Mouse (Mus musculus) left cerebral cortex, adult 9 months (tissue): ENCODE results near the gene Tufm.

Source experiments
- DNase-seq, 2 experiments: peaks; one replicate each; pipeline ENCODE4 v3.0.0; 2022; ENCODE audit warnings: low spot score in 2 of 2

Tufm gene

DNA sequence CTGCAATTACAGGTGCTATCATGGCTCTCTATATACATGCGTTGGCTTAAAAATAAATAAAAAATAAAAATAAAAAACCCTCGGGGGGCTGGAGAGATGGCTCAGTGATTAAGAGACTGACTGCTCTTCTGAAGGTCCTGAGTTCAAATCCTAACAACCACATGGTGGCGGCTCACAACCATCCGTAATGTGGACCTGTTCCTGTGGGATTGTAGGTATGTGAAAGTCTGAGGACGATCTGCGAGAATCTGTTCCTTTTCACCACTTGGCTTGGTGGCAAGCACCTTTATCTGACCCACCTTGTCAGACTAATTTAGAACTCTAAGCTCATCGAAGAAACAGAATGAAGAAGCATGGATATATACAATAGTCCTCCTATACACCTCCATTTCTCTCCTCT is 12.3 kb downstream of the Tufm start:
- no peak for DNase-seq

- DNase-seq, result no peak
These were observed 14.5 kb downstream of the Tufm start for GRCm38 (mm10) chr7:126501684-126502022.

GRCm38 (mm10) chr7:126502023-126502741 is 15.0 kb downstream of the Tufm start:
- peak; percentile 86 to 93 for DNase-seq

DNA sequence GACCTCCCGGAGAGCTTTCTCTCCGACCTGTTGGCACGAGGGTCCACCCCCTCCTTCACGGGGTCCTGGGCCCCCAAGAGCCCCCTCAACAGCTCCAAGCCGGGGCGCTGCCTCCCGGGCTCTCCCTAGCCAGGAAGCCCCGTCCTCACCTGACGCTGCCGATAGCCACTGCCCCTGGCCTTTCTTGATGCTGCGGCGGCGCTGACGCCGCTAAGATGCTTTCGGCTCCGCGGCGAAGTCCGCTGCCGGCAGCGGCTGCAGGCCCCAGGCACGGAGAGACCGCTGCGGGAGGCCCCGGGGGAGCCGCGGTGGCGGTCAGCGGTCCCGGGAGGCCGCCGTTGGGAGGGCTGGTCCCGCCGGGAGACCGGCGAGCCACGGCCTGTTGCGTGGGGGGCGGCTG is 15.6 kb downstream of the Tufm start:
- DNase-seq, result no peak

- peak; percentile 96 to 99 for DNase-seq
These were observed 16.2 kb downstream of the Tufm start, which contains the start of gene Atxn2l for GRCm38 (mm10) chr7:126503273-126503878. TSS of gene Atxn2l (minus strand) at chr7:126503437.

- DNase-seq, result no peak
These were observed 17.8 kb downstream of the Tufm start for GRCm38 (mm10) chr7:126504913-126505312.

GRCm38 (mm10) chr7:126507126-126507778 is 20.1 kb downstream of the Tufm start:
- DNase-seq, result no peak

- DNase-seq, result no peak
These were observed 24.1 kb downstream of the Tufm start for GRCm38 (mm10) chr7:126511287-126511686.

GRCm38 (mm10) chr7:126518261-126518941 is 31.2 kb downstream of the Tufm start:
- DNase-seq, result no peak

DNA sequence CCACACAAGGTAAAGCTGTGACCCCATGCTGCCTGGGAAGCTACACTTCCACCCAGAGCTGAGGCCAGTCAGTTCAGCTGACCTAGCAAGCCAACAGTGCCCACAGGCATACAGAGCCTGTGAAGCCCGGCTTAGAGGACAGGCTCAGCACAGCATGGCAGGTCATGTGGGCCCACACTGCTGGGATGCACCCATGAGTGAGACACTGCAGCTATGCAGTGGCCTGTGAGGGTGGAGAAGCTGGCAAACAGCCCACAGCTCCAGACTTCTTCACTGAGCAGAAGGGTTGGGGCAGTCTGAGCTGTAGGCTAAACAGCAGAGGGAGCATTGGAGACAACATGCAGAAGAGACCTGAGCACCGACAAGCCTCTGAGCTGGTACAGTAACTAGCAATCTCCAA is 32.4 kb downstream of the Tufm start:
- no peak for DNase-seq

- no peak for DNase-seq
These were observed 36.2 kb downstream of the Tufm start for GRCm38 (mm10) chr7:126523316-126523715.

GRCm38 (mm10) chr7:126528166-126528577 is 41.0 kb downstream of the Tufm start:
- DNase-seq, result peak in 1 of 2 experiments; percentile 46

- no peak for DNase-seq
These were observed 46.3 kb downstream of the Tufm start for GRCm38 (mm10) chr7:126533434-126533833.

DNA sequence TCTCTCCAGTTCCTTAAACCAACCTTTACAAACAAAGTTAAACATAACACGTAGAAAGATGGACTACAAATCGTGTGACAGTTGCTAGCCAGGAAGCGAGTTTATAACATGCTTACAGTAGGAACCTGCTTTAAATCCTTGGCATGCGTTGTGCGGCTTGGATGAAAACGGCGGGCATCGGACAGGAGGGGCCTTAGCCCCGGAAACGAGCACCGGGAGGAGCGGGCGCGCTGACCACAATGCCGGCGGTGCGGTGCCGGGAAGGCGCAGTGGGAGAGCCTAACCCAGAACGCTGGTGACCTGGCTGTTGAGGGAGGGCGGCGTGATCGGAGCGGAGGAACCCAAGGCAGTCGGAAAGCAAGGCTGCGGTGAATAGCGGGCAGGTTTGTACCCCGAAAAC is 48.6 kb downstream of the Tufm start:
- no peak for DNase-seq

- no peak for DNase-seq
These were observed 49.3 kb downstream of the Tufm start for GRCm38 (mm10) chr7:126536466-126536865.

DNA sequence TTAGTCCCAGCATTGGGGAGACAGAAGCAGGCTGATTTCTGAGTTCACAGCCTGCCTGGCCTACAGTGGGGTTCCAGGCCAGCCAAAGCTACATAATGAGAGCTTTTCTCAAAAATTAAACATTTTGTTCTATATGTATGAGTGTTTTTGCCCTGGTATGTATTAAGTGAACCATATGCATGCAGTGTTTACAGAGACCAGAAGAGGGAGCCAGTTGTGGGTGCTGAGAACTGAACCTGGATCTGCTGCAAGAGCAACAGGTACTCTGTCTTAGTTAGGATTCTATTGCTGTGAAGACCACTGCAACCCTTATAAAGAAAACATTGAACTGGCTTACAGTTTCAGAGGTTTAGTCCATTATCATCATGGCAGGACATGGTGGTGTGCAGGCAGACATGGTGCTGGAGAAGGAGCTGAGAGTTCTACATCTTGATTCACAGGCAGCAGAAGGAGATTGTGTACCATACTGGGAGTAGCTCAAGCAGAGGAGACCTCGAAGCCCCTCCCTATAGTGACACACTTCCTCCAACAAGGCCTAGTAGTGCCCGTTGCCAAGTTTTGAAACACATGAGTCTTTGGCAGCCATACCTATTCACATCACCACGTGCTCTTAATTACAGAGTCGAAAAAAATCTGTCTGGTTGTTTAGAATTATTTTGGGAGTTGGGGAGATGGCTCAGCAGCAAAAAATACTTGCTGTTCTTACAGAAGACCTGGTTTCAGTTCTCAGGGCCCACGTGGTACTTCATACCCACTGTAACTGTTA is 50.8 kb downstream of the Tufm start:
- no peak for DNase-seq
